Mouse (Mus musculus) neural tube, embryonic 13.5 days (tissue): ENCODE data around the gene Upf3b. TPM values are rescaled to one million over a fixed set of nuclear protein-coding genes. Genes with fewer than 3 reads are reported as not detected.
A peak's percentile ranks its signal among the peaks of the same experiment; 100 is the strongest.
"Not testable (repeated sequence)": the region's sequence is repeated elsewhere in the genome, so short reads cannot be mapped to it uniquely, and the experiment has no call there.

Experiments
- ATAC-seq: fragments of 200-750 bp; cut with Nextera tagmentation; 2 replicates; pipeline ENCODE4 v1.8.0; 2017; ENCODE audit warnings: low read depth, mild to moderate bottlenecking, moderate TSS enrichment, moderate library complexity
- H3K27ac ChIP-seq: fragments of 300-500 bp; sonication (generic); replicated peaks from 2 replicates; pipeline ENCODE4 v1.5.1; 2015; ENCODE audit warnings: moderate library complexity, mild to moderate bottlenecking, inconsistent platforms
- H3K27me3 ChIP-seq: fragments of 300-500 bp; sonication (generic); 2 replicates; pipeline ENCODE4 v1.6.1; 2015; ENCODE audit warnings: mild to moderate bottlenecking, inconsistent platforms
- H3K36me3 ChIP-seq: fragments of 300-500 bp; sonication (generic); 2 replicates; pipeline ENCODE4 v1.6.1; 2015; ENCODE audit warnings: mild to moderate bottlenecking, inconsistent platforms
- H3K4me1 ChIP-seq: fragments of 300-500 bp; sonication (generic); replicated peaks from 2 replicates; pipeline ENCODE4 v1.6.1; 2015; ENCODE audit warnings: inconsistent platforms
- H3K4me2 ChIP-seq: fragments of 300-500 bp; sonication (generic); 2 replicates; pipeline ENCODE4 v1.6.1; 2015; ENCODE audit warnings: inconsistent platforms, mild to moderate bottlenecking, moderate library complexity
- H3K4me3 ChIP-seq: fragments of 300-500 bp; sonication (generic); 2 replicates; pipeline ENCODE4 v1.5.1; 2015; ENCODE audit warnings: mild to moderate bottlenecking, inconsistent platforms
- H3K9ac ChIP-seq: fragments of 300-500 bp; sonication (generic); 2 replicates; pipeline ENCODE4 v1.6.1; 2015; ENCODE audit warnings: moderate library complexity, mild to moderate bottlenecking, inconsistent platforms
- H3K9me3 ChIP-seq: fragments of 300-500 bp; sonication (generic); 2 replicates; pipeline ENCODE4 v1.6.1; 2016; ENCODE audit warnings: inconsistent platforms
- WGBS: fragments of 180-500 bp; shearing (Covaris S2); methylation state at CpG from one replicate; pipeline ENCODE4 v1.1.7; 2015; 5-methylcytosine and 5-hydroxymethylcytosine counted together
- polyA plus RNA-seq: library from polyadenylated mRNA; unstranded; fragments of >200 nt; fragmentation: Nextera tagmentation; extraction: Ambion mirVana; gene quantifications from 2 replicates; pipeline ENCODE4 v1.2.1, GENCODE M21; 2015

Gene Upf3b
- 28.8 and 33.6 TPM in 2 replicates for polyA plus RNA-seq

- H3K9me3 ChIP-seq: no peaks in the 10 kb centered on the region
- no peaks in the 10 kb centered on the region; the same call in 1 of the 2 replicates for H3K27me3 ChIP-seq
- peak within 1 kb of the TSS; percentile 52 for H3K4me3 ChIP-seq
- peak within 1 kb of the TSS; percentile 60 for H3K4me2 ChIP-seq
- 23% methylated on average over 30 of the region's 30 CpGs for WGBS
- no peaks in the 10 kb centered on the region for H3K36me3 ChIP-seq
- H3K9ac ChIP-seq: peak within 1 kb of the TSS; percentile 73
- peak within 1 kb of the TSS; percentile 91 for H3K27ac ChIP-seq
- peaks cover 8% of the 10 kb centered on the region; the same call in 1 of the 2 replicates for H3K4me1 ChIP-seq
- ATAC-seq: peak; percentile 99
These were observed at the start of gene Upf3b for GRCm38 (mm10) chrX:37110193-37110880. Gene Upf3b (minus strand): TSS chrX:37110322.

- ATAC-seq: no peak
- WGBS: 54% methylated on average over 4 of the region's 4 CpGs
- peaks cover 12% of the 10 kb centered on the region; the same call in 1 of the 2 replicates for H3K36me3 ChIP-seq
These were observed 47.7 kb upstream of the Upf3b start for GRCm38 (mm10) chrX:37157839-37158238.

DNA sequence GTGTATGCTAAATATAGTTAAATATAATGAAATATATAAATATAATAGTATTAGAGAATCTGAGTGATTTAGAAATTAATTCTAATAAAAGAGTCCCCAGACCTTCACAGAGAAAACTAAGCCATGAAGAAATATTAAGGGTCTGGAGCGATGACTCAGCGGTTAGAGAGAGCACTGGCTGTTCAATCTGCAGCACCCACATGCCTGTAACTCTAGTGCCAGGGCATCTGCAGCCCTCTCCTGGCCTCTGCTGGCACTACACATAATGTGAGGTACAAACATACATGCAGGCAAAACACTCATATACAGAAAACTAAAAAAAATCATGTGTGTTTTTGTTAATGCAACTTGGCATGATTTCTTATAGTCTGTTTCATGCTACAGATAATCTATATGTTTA, 34.8 kb upstream of the Upf3b start:
- no peaks in the 10 kb centered on the region for H3K4me1 ChIP-seq
- H3K27ac ChIP-seq: no peak overlapping the region
- no peak overlapping the region for H3K9ac ChIP-seq
- no peak for ATAC-seq
- no peaks in the 10 kb centered on the region for H3K9me3 ChIP-seq
- H3K4me3 ChIP-seq: no peak overlapping the region
- H3K36me3 ChIP-seq: peaks cover 14% of the 10 kb centered on the region
- H3K4me2 ChIP-seq: no peak overlapping the region
- WGBS: 98% methylated on average over 2 of the region's 2 CpGs
- H3K27me3 ChIP-seq: no peaks in the 10 kb centered on the region

More at GRCm38 (mm10) chrX:37157839-37158238, 47.7 kb upstream of the Upf3b start:
- H3K27me3 ChIP-seq: no peaks in the 10 kb centered on the region
- no peak overlapping the region for H3K27ac ChIP-seq
- H3K4me2 ChIP-seq: no peak overlapping the region
- no peaks in the 10 kb centered on the region for H3K9me3 ChIP-seq
- no peak overlapping the region for H3K4me3 ChIP-seq
- no peak overlapping the region for H3K9ac ChIP-seq
- H3K4me1 ChIP-seq: no peaks in the 10 kb centered on the region

DNA sequence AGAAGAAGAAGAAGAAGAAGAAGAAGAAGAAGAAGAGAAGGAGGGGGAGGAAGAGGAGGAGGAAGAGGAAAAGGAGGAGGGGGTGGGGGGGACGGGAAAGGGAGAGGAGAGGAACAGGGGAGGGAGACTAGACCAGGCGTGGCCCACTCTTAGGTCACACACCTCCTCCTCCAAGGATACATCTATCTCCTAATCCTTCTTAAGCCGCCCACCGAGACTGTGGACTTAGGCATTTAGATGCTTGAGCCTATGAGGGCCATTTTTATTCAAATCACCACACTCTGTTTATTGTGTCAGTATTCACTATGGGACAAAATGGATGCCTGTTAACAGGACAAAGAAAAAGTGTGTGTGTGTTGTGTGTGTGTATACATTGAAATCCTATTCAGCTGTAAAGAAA, 34.4 kb upstream of the Upf3b start:
- not testable (repeated sequence) for H3K9me3 ChIP-seq, H3K4me1 ChIP-seq, H3K4me3 ChIP-seq, H3K27me3 ChIP-seq, ATAC-seq, H3K4me2 ChIP-seq, H3K27ac ChIP-seq, H3K9ac ChIP-seq
- H3K36me3 ChIP-seq: peaks cover 14% of the 10 kb centered on the region
- 65% methylated on average over 2 of the region's 4 CpGs for WGBS

DNA sequence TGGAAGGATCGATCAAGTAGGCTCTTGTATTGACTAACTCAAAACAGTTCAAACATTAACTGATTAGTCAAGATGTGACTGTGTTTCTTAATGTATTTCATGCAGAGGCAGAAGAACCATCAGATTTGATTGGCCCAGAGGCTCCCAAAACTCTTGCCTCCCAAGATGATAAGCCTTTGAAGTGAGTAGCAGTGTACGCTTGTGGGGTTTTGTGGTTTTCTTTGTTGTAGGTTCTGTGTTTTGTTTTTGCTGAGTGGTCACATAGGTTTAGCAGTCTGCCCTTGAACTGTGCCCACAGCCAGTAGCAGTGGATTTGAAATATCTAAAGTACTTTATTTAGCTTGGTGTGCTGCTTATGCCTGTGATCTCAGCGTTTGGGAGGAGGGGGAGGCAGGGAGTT, 31.6 kb upstream of the Upf3b start:
- ATAC-seq: no peak
- H3K4me2 ChIP-seq: no peak overlapping the region
- H3K27ac ChIP-seq: no peak overlapping the region
- H3K4me1 ChIP-seq: no peaks in the 10 kb centered on the region
- WGBS: 84% methylated on average over 3 of the region's 3 CpGs
- H3K4me3 ChIP-seq: no peak overlapping the region
- no peaks in the 10 kb centered on the region for H3K9me3 ChIP-seq
- no peaks in the 10 kb centered on the region for H3K27me3 ChIP-seq
- H3K36me3 ChIP-seq: peaks cover 25% of the 10 kb centered on the region
- H3K9ac ChIP-seq: no peak overlapping the region

GRCm38 (mm10) chrX:37126671-37127358, 16.7 kb upstream of the Upf3b start, which contains the start of gene Nkap:
Gene Nkap (plus strand): TSS chrX:37126795.
- peak; percentile 88 for ATAC-seq
- no peaks in the 10 kb centered on the region for H3K27me3 ChIP-seq
- no peaks in the 10 kb centered on the region for H3K36me3 ChIP-seq
- H3K4me1 ChIP-seq: peaks cover 13% of the 10 kb centered on the region
- H3K4me2 ChIP-seq: peak within 1 kb of the TSS; percentile 65
- WGBS: 21% methylated on average over 50 of the region's 58 CpGs
- H3K4me3 ChIP-seq: peak within 1 kb of the TSS; percentile 66
- H3K9ac ChIP-seq: peak within 1 kb of the TSS; percentile 86
- H3K9me3 ChIP-seq: no peaks in the 10 kb centered on the region
- peak within 1 kb of the TSS; percentile 71 for H3K27ac ChIP-seq

DNA sequence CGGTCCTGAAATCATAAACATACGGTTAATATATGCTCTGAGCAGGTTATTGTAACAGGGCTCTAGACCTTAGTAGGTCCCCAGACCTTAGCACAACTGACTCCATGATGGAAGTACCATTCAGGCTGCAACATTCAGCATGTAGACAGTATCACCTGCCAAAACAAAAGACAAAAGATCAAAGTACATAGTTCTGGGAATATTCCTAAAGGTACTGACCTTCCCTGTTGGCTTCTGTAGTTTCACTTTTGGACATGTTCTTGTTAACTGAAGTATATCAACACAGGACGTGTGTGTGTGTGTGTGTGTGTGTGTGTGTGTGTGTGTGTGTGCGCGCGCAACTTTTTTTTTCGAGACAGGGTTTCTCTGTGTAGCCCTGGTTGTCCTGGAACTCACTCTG, 15.4 kb upstream of the Upf3b start:
- no peak overlapping the region for H3K27ac ChIP-seq
- 98% methylated on average over 7 of the region's 7 CpGs for whole genome bisulfite sequencing
- no peak overlapping the region for H3K4me2 ChIP-seq
- no peaks in the 10 kb centered on the region for H3K9me3 ChIP-seq
- H3K9ac ChIP-seq: no peak overlapping the region
- no peaks in the 10 kb centered on the region for H3K27me3 ChIP-seq
- no peaks in the 10 kb centered on the region for H3K36me3 ChIP-seq
- no peak for ATAC-seq
- H3K4me1 ChIP-seq: peaks cover 13% of the 10 kb centered on the region
- no peak overlapping the region for H3K4me3 ChIP-seq

DNA sequence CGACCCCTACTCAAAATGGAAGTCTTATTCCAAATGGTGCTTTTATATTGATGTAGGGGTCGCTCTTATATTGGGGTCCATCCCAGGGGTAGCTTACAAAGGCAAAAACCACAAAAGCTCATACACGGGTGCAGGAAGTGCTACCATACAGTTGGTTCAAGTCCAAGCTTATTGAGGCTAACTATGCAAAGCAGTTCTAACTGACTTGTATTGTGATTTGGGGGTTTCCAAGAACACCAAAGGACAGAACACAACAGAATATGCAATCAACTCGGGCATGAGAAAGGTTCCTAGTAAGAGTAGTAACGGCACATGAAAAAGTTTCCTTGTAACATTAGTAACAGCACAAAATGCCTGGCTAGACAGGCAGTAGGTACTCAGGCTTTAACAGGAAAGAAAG, 10.1 kb upstream of the Upf3b start:
- no peak overlapping the region for H3K4me3 ChIP-seq
- no peaks in the 10 kb centered on the region for H3K36me3 ChIP-seq
- 70% methylated on average over 5 of the region's 5 CpGs for WGBS
- no peak for ATAC-seq
- no peaks in the 10 kb centered on the region for H3K4me1 ChIP-seq
- no peak overlapping the region for H3K9ac ChIP-seq
- no peak overlapping the region for H3K27ac ChIP-seq
- H3K4me2 ChIP-seq: no peak overlapping the region
- no peaks in the 10 kb centered on the region for H3K27me3 ChIP-seq
- H3K9me3 ChIP-seq: no peaks in the 10 kb centered on the region

DNA sequence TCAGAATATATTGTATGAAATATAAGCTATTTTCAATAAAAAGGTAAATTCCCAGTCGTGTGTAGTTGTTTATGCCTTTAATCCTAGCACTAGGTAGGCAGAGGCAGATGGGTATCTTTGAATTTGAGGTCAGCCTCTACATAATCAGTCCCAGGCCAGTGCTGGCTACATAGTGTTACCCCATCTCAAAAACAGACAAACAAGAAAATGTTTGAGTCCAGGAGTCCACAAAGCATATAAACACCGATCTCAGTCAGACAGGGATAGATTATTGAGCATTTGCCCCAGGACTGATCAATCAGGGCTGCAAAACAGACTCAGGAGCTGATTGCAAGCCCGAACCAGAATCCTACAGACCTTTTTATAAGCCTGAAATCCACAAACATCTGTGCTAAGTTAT, 9.5 kb upstream of the Upf3b start:
- Histone ChIP-seq H3K9me3 (no peaks in the 10 kb centered on the region), H3K4me2 (no peak overlapping the region)
- ATAC-seq: no peak

DNA sequence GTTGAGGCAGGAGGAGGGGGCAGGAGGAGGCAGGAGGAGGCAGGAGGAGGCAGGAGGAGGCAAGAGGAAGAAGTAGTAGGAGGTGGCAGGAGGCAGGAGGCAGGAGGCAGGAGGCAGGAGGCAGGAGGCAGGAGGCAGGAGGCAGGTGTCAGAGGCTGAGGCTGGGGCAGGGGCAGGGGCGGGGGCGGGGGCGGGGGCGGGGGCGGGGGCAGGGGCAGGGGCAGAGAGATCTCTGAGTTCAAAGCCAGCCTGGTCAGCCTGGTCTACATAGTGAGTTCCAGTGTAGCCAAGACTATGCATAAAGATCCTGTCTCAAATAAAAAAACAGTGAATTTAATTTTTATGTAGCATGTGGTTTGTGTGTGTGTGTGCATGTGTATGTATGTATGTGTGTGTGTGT, 7.0 kb upstream of the Upf3b start:
- Histone ChIP-seq H3K36me3 (no peaks in the 10 kb centered on the region), H3K4me3 (no peak overlapping the region), H3K9me3 (no peaks in the 10 kb centered on the region), H3K4me1 (no peaks in the 10 kb centered on the region), H3K27me3 (no peaks in the 10 kb centered on the region; the same call in 1 of the 2 replicates), H3K9ac (no peak overlapping the region), H3K27ac (no peak overlapping the region), H3K4me2 (no peak overlapping the region)
- ATAC-seq: no peak
- no CpG with 5 or more reads among the region's 5 CpGs for WGBS

More for the DNA sequence above, 9.5 kb upstream of the Upf3b start:
- 60% methylated on average over 3 of the region's 3 CpGs for WGBS
- Histone ChIP-seq H3K9ac (no peak overlapping the region), H3K4me3 (no peak overlapping the region), H3K27me3 (no peaks in the 10 kb centered on the region), H3K36me3 (no peaks in the 10 kb centered on the region), H3K27ac (no peak overlapping the region), H3K4me1 (no peaks in the 10 kb centered on the region)

GRCm38 (mm10) chrX:37110881-37111193, 715 bp upstream of the Upf3b start:
- peaks cover 8% of the 10 kb centered on the region; the same call in 1 of the 2 replicates for H3K4me1 ChIP-seq
- no peak overlapping the region for H3K27ac ChIP-seq
- H3K4me3 ChIP-seq: no peak overlapping the region
- no peaks in the 10 kb centered on the region for H3K9me3 ChIP-seq
- no peaks in the 10 kb centered on the region; the same call in 1 of the 2 replicates for H3K27me3 ChIP-seq
- no peaks in the 10 kb centered on the region for H3K36me3 ChIP-seq
- H3K4me2 ChIP-seq: 0 out of 2 replicates have a peak overlapping the region, but pooled peaks have one; percentile 18
- H3K9ac ChIP-seq: no peak overlapping the region
- 81% methylated on average over 4 of the region's 4 CpGs for WGBS
- ATAC-seq: no peak

DNA sequence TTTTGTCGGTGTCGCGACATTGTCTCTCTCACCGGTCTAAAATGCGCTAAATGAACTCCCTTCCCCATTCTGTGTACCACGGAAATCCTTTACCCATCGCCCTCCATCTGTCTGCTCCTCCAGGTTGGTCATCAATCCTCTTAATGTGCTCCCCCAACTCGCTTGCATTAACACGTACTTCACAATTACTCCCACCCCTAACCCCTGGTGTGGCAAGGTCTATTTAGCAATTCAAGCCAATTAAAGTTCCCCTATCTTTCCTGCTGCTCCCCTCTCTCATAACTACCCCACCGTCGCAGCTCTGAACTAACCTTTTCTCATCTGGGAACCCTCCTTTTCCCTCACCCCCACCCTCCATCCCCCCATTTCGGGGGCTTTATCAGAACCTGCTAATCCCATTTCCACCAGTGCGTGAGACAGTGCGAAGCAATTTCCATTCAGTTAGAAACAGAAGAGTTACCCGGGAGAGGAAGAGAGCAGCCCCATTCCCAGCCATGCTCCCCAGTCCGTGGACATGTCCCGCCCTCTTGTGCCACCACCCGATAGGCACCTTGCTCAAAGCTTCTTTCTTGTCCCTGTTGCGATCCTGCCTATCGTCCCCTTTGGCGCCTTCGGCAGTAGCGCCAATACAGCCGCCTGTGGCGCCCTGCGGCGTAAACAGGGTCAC, 463 bp downstream of the Upf3b start:
- peaks cover 8% of the 10 kb centered on the region; the same call in 1 of the 2 replicates for H3K4me1 ChIP-seq
- H3K4me2 ChIP-seq: peak overlapping the region; percentile 60
- peak overlapping the region; percentile 52 for H3K4me3 ChIP-seq
- no peaks in the 10 kb centered on the region for H3K36me3 ChIP-seq
- WGBS: 14% methylated on average over 27 of the region's 27 CpGs
- no peaks in the 10 kb centered on the region for H3K9me3 ChIP-seq
- ATAC-seq: peak; percentile 79
- H3K9ac ChIP-seq: peak overlapping the region; percentile 73
- peak overlapping the region; percentile 91 for H3K27ac ChIP-seq
- no peaks in the 10 kb centered on the region; the same call in 1 of the 2 replicates for H3K27me3 ChIP-seq
